Mouse (Mus musculus) spleen, adult 2 months (tissue): ENCODE data around the gene Itpkb. TPM values are rescaled to one million over a fixed set of nuclear protein-coding genes. Genes with fewer than 3 reads are reported as not detected.

ENCODE experiments used
- DNase-seq, 2 experiments: peaks; one replicate each; pipeline versions ENCODE4 v3.0.0 to v3.0.0-alpha.2; 2012 to 2021; ENCODE audit warnings: low spot score in 2 of 2, low read depth in 1 of 2
- H3K27ac ChIP-seq: fragments of 200-500 bp; 2 replicates; pipeline ENCODE4 v1.5.1; 2012; ENCODE audit warnings: low read length, inconsistent platforms; ENCODE audit not compliant: insufficient read depth
- H3K27me3 ChIP-seq: fragments of 200-500 bp; 2 replicates; pipeline ENCODE4 v1.6.1; 2012; ENCODE audit warnings: mild to moderate bottlenecking, moderate library complexity, low read length, inconsistent platforms; ENCODE audit not compliant: control insufficient read depth, insufficient read depth
- H3K36me3 ChIP-seq: fragments of 200-500 bp; 2 replicates; pipeline ENCODE4 v1.6.1; 2012; ENCODE audit warnings: mild to moderate bottlenecking, low read length, inconsistent platforms; ENCODE audit not compliant: control insufficient read depth, insufficient read depth
- H3K4me1 ChIP-seq: fragments of 200-500 bp; 2 replicates; pipeline ENCODE4 v1.6.1; 2011; ENCODE audit warnings: inconsistent platforms; ENCODE audit not compliant: control insufficient read depth, insufficient read depth, insufficient read length
- H3K4me3 ChIP-seq: fragments of 200-500 bp; 2 replicates; pipeline ENCODE4 v1.5.1; 2011; ENCODE audit warnings: mild to moderate bottlenecking, inconsistent platforms; ENCODE audit not compliant: insufficient read depth, insufficient read length; ENCODE audit errors: extremely low read depth
- CTCF ChIP-seq: fragments of 200-500 bp; IDR thresholded peaks from 2 replicates; pipeline ENCODE4 v1.5.1; 2011; ENCODE audit warnings: mild to moderate bottlenecking, inconsistent platforms; ENCODE audit not compliant: insufficient read depth, insufficient read length, insufficient replicate concordance; ENCODE audit errors: extremely low read depth
- POLR2A ChIP-seq: fragments of 200-500 bp; IDR thresholded peaks from 2 replicates; pipeline ENCODE4 v1.6.1; 2011; ENCODE audit warnings: low read depth, low read length, inconsistent platforms
- WGBS: fragments of 180-500 bp; shearing (Covaris S2); methylation state at CpG from one replicate; pipeline ENCODE4 v1.1.7; 2018; 5-methylcytosine and 5-hydroxymethylcytosine counted together
- polyA plus RNA-seq: library from polyadenylated mRNA; depleted of rRNA; stranded (reverse); fragments of >200 nt; gene quantifications from 2 replicates; pipeline ENCODE4 v1.2.3, GENCODE M21; 2012

Itpkb gene
- polyA plus RNA-seq, 1 experiment = 24.7 TPM

- Histone ChIP-seq H3K4me3 (no peak overlapping the region), H3K4me1 (peaks cover 51% of the 10 kb centered on the region), H3K27ac (peak overlapping the region; percentile 68), H3K36me3 (no peaks in the 10 kb centered on the region), H3K27me3 (no peaks in the 10 kb centered on the region)
- 42% methylated on average over 6 of the region's 6 CpGs for WGBS
- DNase-seq = peak; percentile 63 to 92
- TF ChIP-seq CTCF (no peak), POLR2A (no peak)
Observed at GRCm38 (mm10) chr1:180401725-180402124, 71.4 kb downstream of the Itpkb start.

DNA sequence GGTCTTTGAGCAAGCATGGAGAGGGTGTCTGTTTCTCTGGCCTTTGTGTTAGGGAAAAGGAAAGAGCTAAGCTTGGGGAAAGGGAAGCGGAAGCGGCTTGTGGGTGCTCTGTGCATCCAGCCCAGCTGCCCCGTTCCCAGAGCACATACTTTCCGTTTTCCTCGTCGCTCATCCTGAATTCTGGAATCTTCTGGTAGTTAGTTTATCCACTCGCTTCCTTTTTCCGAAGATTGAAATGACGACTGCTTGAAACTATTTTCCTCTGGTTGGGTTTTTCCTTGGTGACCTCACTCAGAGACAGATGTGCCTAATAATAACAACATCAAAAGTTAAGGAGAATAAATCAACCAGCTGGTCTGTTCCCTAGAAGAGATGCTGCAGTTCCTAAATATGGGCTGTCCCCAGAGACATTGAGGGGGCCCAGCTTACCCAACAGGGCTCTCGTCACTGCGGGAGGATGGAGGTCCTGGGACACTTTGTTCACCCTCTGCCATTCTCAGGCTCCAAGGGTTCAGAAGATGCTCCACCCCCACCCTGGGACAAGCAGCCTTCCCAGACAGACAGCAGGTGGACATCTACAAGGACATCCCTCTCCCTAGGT is 72.3 kb downstream of the Itpkb start:
- Histone ChIP-seq H3K27ac (peak overlapping the region; percentile 56), H3K27me3 (no peaks in the 10 kb centered on the region), H3K36me3 (no peaks in the 10 kb centered on the region), H3K4me1 (peaks cover 51% of the 10 kb centered on the region), H3K4me3 (no peak overlapping the region)
- TF ChIP-seq POLR2A = no peak
- no peak for TF ChIP-seq CTCF
- no peak for DNase-seq
- 76% methylated on average over 11 of the region's 11 CpGs for WGBS

DNA sequence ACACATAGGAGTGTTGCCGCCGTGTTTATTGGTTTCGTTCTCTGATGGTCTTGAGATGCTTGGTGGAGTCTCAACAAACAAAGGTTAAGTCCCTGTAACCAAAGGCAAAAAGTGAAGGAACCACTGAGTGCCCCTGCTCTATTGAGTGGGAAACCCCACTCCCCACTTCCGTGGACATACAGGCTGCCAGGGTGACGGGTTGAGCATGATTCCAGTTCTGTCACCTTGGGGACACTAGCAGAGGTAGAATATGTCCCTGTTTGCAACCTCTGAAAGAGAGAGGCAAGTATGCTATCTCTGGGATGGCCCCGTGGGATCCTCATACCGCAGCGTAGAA is 73.0 kb downstream of the Itpkb start:
- peak; percentile 38 to 53 for DNase-seq

DNA sequence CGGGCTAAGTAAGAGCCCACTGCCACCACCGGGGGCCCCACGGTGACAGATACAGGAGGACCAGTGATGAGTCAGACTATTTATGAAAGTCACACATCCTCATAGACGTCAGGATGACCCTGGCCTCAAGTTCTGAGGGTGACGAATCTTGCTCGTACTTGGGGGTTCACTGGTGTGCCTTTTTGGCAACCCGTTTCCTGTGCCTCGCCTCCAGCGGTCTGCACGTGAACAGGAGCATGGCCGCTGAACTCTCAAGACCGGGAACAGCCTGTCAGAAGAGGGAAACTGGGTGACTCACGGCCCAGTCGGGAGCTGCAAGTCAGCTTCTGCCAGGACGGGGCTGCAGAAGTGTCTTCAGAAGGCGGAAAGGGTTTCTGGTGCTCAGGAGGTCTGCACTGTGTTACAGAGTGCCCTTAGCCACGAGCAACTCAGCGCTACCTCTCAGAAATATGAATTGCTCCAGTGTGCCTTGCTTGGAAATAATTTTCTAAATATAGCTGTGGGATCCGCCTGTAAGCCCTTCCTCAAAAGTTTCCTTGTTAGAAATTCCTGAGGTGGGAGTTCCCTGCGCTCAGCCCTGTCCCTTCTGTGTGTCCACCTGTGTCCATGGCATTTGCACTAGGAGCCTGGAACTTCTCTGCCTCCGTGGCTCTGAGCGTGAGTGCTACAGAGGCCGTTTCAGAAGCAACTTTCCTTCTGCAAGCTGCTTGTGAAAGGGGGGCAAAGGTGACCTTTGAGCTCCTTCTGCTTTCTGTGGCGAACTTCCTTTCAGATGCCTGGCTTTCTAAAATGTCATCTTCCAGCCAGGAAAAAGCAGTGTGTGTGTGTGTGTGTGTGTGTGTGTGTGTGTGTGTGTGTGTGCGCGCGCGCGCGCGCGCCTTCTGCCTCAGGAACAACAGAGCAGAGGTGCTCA is 73.7 kb downstream of the Itpkb start:
- DNase-seq = peak; percentile 41 to 76
- Histone ChIP-seq H3K27ac (peak overlapping the region; percentile 56), H3K36me3 (no peaks in the 10 kb centered on the region), H3K4me3 (no peak overlapping the region), H3K4me1 (peaks cover 55% of the 10 kb centered on the region), H3K27me3 (no peaks in the 10 kb centered on the region)
- 11% methylated on average over 32 of the region's 32 CpGs for WGBS
- TF ChIP-seq CTCF (no peak), POLR2A (no peak)

More for the DNA sequence above, 73.0 kb downstream of the Itpkb start:
- Histone ChIP-seq H3K4me3 (no peak overlapping the region), H3K27me3 (no peaks in the 10 kb centered on the region), H3K27ac (peak overlapping the region; percentile 56), H3K4me1 (peaks cover 51% of the 10 kb centered on the region), H3K36me3 (no peaks in the 10 kb centered on the region)
- TF ChIP-seq CTCF = no peak
- TF ChIP-seq POLR2A = no peak
- 35% methylated on average over 8 of the region's 8 CpGs for WGBS

DNA sequence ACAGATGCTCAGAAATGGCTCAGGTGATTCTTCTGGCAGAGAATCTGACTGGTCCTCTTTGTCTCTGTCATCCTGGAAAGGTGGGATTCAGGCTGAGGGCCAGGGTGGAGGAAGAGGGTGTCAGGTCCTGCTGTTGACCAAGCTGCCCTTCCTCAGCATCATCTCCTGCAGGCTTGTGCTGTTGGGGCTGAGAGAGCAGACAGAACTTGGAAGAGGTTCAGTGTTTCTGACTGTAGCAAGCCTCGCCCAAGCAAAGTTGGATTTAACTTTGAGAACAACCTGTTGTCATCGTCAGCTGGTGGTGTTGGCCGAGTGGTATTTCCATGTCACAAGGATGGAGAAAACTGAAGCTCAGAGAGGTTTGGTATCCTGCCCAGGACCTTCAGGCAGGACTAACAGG is 74.4 kb downstream of the Itpkb start:
- DNase-seq = no peak
- no peaks in the 10 kb centered on the region for H3K27me3 ChIP-seq
- 86% methylated on average over 3 of the region's 3 CpGs for WGBS
- peaks cover 61% of the 10 kb centered on the region for H3K4me1 ChIP-seq
- no peak overlapping the region for H3K4me3 ChIP-seq
- TF ChIP-seq CTCF (no peak), POLR2A (no peak)
- peak overlapping the region; percentile 56 for H3K27ac ChIP-seq
- no peaks in the 10 kb centered on the region for H3K36me3 ChIP-seq

GRCm38 (mm10) chr1:180405576-180406335 is 75.5 kb downstream of the Itpkb start:
- no peak for DNase-seq
- no peak overlapping the region for H3K4me3 ChIP-seq
- no peaks in the 10 kb centered on the region for H3K27me3 ChIP-seq
- WGBS = 77% methylated on average over 9 of the region's 9 CpGs
- no peaks in the 10 kb centered on the region for H3K36me3 ChIP-seq
- TF ChIP-seq POLR2A (no peak), CTCF (no peak)
- H3K27ac ChIP-seq = no peak overlapping the region
- peaks cover 55% of the 10 kb centered on the region for H3K4me1 ChIP-seq
